Mouse (Mus musculus) small intestine, adult 2 months (tissue): Measurements from ENCODE around the gene Uvssa.

Experiments
- CTCF ChIP-seq: fragments of 200-500 bp; IDR thresholded peaks from 2 replicates; pipeline ENCODE4 v1.5.1; 2012; ENCODE audit warnings: low read depth, mild to moderate bottlenecking, control low read depth, inconsistent platforms, low read length, moderate library complexity, mixed read lengths; ENCODE audit not compliant: insufficient replicate concordance, insufficient read length; ENCODE audit errors: extremely low read depth
- POLR2A ChIP-seq: fragments of 200-500 bp; IDR thresholded peaks from 2 replicates; pipeline ENCODE4 v1.6.1; 2012; ENCODE audit warnings: low read depth, mild to moderate bottlenecking, control low read depth, inconsistent platforms, low read length, moderate library complexity

DNA sequence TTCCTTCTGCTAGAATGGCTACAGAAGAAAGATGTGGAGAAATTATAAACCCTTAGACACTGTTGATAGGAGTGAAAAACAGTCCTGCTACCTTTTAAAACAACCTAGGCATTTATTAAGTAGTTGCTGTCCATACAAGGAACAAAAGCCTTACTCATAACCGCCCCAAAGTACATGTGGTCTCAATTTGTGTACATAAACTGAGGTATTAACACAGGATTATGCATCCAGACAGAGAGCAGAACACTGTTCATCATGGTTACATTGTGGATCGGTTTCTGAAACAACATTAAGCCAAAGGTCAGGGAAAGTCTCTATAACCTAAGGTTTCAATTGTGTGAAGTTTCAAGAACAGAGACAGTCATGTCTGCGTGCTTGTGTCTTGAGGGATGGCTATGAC is 25.3 kb upstream of the Uvssa start:
- no peak for TF ChIP-seq CTCF
- TF ChIP-seq POLR2A: no peak
